Mouse (Mus musculus) adrenal gland, adult 2 months (tissue): ENCODE measurements around the gene Ankrd10. TPM values are rescaled to one million over a fixed set of nuclear protein-coding genes. Genes with fewer than 3 reads are reported as not detected.
A peak's percentile ranks its signal among the peaks of the same experiment; 100 is the strongest.
"Not testable (repeated sequence)": the region's sequence is repeated elsewhere in the genome, so short reads cannot be mapped to it uniquely, and the experiment has no call there.

ENCODE experiments used
- DNase-seq: peaks from one replicate; pipeline ENCODE4 v3.0.0; 2021
- long read RNA-seq: library from polyadenylated mRNA; stranded (forward); transcript quantifications from one replicate; pipeline ENCODE4 v2.0.0, GENCODE M21; 2021
- polyA plus RNA-seq: library from polyadenylated mRNA; depleted of rRNA; stranded (reverse); fragments of >200 nt; gene quantifications from 2 replicates; pipeline ENCODE4 v1.2.3, GENCODE M21; 2012; rRNA removed
- total RNA-seq, 2 experiments: library from RNA; stranded (reverse); gene quantifications; 2 replicates each; pipeline ENCODE4 v1.2.3; 2021

Ankrd10 gene
- 10 to 100 TPM; 36.0 to 44.7 TPM for total RNA-seq
- 73.3 and 75.3 TPM in 2 replicates for polyA plus RNA-seq
- long read RNA-seq, full-length matches to known transcripts = 16 of 37 reads
- long read RNA-seq, partial matches to known transcripts = 2 of 37 reads
- long read RNA-seq, other reads (novel, unspliced or antisense) = 19 of 37 reads

DNA sequence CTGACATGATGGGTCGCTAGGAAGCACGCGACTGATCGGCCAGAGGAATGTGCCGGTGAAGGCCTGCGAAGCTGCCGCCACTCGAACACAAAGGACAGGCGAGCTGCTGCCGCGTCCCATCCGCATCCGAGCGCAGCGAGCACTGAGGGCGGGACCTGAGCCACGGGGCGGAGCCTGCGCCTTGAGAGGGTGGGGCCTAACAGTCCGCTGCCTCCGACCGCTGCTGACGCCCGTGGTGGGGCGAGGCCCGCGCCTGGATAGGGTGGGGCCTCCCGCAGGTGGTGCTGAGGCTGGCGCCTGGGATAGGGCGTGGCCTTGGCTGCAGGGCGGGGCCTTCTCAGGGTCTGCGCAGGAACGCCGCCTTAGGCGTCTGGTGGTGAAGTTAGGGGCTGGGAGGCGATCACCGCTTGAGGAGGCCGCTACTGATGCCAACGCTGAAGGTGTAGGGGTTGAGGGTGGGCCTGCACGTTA lies at the start of gene Ankrd10:
Gene Ankrd10, minus strand, starts transcription at position 147 of the 471 bp plus-strand sequence.
- DNase-seq = peak; percentile 99

DNA sequence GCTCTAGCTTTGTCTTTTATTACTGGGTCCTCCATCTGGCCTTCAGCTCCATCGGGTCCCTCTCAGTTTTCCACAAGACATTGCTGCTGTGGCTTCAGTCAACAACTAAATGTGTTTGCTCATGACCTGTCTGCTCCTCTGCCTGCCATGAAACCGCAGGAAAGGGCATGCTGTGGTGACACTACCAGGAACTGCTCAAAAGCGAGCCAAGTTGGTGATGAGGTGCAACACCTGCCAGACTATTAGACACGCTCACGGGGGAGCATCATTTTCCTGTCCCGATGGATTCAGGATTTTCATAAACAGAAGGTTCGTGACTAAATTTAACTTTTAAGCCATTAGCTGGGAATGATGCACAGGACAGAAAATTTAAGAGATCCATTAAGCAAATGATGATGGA lies 49.0 kb upstream of the Ankrd10 start:
- no peak for DNase-seq

DNA sequence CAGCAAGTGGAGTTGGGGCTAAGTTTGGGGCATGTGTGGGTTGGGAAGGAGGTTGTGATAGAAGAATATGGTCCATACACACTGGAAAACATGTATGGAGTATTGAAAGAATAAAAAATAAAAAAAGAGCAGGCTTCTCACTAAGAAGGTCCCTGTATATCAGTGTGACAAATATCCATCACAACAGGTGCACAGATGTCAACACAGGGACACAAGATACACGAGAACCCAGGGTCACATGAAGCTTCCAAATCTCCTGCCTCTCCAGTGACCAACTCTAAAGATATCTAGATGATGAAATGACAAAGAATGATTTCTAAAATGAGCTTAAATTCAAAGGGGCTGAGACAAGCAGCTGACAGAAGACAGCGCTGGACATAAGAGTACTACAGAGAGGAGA lies 32.8 kb upstream of the Ankrd10 start:
- no peak for DNase-seq

DNA sequence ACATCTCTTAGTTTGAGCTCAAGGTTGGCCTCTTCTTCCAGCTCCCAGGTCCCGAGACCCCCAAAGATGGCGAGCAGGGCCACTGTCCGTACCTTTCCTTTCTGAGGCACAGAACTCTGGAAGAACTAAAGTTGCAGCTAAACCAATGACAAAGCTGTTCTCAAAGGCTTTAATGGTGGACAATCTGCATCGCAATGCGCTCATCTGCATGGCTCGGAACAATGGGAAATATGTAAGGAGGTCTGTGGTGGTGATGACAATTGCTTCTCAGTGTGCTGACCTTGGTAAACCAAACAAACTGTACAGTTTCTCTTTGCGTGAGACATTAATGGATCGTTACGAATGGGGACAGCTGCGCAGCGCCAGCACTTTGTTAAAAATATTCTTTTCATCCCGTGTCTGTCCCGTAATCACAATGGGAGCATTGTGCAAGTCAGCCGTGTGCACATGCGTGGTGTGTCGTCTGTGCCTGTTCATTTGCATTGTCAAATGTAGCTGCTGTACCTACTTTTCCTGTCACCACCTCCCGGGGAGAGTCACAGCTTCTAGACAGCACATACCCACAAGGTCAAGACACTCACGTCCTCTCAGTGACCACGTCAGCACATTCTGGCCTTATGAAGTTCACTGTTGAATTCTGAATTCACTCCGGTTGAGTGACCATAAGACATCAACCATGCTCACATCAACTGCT lies 30.6 kb upstream of the Ankrd10 start:
- DNase-seq = not testable (repeated sequence)

DNA sequence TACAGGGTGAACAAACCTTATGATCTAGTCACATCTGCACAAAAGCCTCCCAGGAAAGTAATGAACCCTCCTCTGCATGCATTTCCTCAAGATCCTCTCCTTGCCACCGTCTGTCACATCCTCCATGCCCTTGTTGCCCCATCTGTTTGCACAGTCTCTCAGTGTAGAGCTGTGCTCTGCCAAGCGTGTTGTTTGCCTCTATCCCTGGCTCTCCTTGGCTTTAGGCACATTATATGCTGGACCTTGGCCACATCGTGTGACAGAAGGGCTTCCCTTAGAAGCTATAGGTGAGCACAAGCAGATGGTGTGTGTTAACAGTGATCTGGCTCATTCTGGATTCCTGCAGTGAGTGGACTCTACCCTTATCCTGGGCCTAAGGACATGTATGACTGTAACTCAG lies 26.4 kb upstream of the Ankrd10 start:
- no peak for DNase-seq

DNA sequence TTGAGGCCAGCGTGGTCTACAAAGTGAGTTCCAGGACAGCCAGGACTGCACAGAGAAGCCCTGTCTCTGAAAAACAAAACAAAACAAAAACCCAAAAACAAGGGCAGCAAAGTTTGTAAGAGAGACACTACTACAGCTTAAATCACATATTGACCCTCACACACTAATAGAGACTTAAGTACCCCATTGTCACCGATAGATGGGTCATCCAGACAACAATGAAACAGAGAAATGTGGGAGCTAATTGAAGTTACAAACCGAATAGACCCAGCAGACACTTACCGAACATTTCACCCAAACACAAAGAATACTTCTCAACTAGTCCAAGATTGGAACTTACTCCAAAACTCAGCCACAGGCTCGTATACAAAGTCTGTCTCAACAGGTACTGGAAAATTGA lies 14.5 kb upstream of the Ankrd10 start:
- no peak for DNase-seq

DNA sequence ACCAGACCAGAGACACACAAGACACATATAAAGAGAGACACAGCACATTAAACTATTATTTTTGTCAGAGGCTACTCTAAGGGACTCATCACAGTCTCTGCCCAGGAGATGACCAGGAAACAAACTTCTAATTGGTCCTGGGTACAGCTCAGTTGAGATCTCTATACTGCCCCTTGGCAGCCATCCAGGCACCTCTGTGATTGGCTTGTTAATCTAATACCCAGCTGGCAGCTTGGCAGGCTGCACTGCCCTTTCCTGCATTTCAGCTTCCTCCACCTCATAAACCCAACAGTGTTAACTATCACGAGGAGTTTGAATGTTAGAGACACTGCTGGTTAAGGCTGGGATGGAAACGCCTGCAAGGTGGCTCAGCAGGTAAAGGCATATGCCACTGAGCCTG lies 7.6 kb upstream of the Ankrd10 start:
- DNase-seq = no peak

DNA sequence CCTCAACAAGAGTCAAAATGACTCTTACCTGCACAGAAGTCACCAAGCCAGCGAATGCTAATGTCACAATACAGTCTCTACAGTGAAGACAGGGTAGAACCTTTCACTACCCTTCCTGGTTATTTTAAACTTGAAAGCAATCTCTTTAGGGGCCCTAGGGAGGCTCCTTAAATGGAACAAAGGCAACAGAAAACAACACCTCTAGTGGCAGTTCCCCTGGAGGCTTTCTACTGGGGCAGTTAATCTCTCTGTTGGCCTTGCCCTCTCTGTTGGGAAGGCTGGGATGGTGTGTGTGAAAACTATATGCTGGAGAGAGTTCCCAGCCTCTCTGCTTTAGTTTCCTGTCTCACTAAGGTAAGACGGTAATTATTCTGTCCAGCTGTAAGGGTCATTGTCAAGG lies 5.0 kb upstream of the Ankrd10 start:
- no peak for DNase-seq

DNA sequence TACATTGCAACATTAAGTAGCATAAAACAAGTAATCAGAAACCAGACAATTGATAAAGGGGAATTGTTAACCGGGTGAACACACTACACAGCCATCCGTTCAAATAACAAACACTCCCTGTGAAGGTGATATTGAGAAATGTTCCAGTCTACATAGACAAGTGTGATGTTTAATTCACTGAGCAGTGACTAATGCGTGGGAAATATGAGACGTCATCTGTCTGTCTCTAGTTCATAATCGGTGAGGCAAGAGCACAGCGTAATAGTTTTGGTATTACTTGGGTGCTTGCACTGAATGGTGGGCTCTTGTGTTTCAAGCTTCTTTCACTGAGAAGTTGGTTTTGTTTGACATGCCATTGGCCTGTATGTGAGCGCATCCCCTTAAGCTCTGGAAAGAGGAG lies 2.0 kb upstream of the Ankrd10 start:
- DNase-seq = no peak

DNA sequence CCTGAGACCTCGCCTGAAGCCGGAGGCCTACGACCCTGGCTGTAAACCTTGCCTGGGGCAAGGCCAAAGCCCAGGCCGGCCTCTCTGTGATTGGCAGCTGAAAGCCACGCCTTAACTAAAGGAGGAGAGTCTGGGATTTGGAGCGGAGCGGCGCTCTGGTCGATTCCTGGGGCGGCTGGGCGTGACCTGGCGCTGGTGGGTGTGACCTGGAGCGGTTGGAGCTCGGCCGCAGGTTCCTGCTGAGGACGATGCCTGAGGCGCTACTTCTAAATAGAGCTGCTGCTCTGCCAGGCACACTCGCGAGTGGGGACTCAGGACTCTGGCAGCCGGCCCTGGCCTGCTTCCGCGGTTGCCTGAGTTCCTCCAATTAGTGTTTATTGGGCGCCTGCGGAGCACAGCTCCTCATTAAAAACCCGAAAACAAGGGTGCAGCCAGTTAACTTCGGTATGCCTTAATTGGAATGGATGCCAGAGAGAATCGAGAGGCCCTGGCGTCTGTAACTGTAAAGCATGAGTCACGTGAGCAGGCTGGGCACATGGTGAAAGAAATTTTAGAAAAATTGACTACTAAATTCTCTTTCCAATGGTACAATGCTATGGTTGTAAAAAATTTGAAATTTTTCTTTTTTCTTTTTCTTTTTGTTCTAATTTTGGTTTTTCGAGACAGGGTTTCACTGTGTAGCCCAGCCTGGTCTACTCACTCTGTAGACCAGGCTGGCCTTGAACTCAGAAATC lies 934 bp upstream of the Ankrd10 start:
- peak; percentile 94 for DNase-seq

DNA sequence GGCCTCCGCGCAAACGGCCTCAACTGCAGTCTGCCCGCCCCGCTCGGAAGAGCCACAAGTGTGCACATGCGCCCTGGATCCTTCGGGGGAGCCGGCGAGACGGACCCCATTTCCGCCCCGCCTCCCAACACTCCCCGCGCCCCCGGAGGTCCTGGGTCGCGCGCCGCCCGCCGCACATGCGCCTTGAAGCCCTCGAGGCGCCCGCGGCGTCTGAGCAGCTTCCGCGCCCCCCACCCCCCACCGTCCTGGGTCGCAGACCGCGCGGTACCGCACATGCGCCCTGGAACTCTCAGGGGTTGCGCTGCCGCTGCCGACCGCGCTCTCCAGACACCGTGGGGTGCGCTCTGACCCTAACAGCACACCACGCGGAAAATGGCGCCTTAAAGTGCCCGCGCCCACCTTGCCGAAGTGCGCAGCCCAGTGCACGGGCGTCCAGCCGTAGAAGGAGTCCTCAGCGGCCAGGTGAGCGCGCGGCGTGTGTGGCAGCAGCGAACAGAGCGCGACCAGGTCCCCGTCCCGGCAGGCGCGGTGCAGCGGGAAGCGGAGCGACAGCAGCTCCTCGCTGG lies 462 bp downstream of the Ankrd10 start:
- peak; percentile 93 for DNase-seq

DNA sequence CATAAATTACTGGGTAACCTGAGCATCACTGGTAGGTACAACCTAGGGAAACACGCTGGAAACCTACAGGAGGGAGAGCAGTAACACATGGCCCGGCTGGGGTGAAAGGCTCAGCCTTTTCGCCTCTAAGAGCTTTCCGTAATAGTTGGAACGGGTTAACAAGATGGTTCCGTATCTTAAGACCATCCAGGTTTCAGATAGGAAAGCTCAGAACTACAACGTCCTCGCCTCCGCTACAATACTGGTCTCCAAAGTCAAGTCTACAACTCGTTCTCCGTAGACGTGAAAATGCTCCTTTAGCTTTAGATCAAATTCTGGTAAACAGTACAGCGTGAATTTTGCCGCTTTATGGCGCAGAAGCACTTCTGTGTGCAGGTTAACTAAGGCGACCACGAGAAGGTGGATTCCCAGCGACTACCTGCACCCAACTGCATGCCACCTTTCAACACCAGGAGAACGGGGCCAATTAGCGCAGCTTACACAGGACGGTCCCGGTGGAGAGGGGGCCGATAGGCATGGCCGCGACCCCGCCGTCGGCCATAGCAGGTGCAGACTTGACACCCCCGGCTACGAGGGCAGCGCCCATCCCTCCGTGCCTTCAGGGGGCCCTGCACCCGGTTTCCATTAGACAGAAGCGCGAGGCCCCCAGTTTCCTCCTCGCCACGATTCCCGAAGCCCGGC lies 1.1 kb downstream of the Ankrd10 start:
- DNase-seq = peak; percentile 14

DNA sequence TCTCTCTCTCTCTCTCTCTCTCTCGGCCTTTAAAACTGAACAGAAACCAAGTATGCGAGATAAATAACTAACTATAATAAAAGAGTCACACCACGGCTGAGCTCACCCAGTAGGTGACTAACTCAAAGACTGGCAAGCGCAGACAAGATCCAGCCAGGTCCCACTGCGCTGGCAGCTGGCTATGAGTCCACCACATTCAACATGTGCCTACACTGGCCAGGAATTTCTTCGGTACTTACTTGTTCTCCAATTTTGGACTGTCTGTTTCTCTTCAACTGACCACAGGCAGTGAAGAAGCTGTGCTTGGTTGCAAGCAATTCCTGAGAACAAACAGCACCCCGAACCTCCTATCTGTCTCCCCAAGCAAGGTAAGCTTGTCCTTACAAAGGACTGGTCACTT lies 2.1 kb downstream of the Ankrd10 start:
- peak; percentile 78 for DNase-seq

DNA sequence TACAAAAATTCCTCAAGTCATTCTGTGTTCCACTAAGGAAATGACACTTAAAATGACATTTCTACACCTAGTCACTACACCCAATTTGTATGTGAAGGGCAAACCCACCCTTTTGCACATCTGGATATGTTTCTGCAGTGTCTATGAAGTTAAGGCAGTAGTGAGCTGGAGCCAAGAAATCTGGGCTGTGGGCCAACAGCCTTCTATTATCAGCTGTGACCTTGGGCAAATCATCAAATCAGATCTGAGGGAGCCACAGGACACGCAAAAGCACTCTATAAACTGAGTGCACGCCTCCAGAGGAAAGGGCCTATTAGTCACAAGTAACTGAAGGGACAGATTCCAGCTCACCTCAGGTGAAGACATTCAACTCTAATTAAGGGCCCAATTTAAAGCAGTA lies 3.2 kb downstream of the Ankrd10 start:
- peak; percentile 93 for DNase-seq

DNA sequence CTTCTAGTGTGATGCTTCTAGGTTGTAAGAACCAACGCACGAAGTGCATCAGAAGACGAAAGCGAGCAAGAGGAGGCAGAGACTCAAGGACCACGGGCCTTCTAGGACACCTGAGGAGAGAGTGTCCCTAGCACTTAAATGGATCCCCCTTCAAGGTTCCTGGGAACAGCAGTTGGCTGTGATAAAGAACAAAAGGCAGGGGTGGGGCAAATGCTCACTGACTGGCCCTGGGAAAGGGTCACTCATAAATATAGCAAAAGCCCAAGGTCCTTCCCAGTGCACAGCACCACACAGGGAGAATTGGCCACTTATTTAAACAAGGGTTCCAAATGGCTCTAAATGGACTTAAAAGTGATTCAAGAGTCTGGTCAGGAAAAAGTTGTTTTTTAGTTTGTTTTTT lies 6.4 kb downstream of the Ankrd10 start:
- DNase-seq = peak; percentile 79

DNA sequence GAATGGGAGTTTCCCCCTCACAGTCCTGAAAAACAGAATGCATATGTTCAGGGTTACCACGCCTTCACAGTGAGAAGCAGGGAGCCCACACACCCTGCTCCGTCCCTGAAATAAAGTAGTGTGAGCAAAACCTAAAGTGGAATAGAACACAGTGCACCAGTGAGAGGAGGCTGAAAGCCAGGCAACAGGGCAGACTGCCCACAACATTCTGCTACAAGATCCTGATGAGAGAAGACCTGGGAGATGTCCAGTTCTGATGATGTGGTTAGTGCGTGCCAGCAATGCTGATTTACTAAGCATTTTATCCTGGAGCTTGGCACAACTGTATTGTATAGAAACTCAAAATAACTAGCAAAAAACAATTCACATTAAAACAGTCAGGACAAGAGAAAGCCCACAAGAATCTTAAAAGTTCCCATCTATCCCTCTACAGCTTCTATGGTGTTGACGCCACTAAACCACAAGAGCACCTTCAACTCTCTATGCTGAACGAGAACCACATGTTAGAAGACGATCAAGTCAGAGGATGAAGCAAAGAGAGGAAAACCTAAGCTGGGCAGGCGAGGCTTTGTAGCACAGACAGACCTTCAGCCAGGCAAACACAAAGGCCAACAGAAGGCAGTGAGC lies 6.9 kb downstream of the Ankrd10 start:
- peak; percentile 24 for DNase-seq

DNA sequence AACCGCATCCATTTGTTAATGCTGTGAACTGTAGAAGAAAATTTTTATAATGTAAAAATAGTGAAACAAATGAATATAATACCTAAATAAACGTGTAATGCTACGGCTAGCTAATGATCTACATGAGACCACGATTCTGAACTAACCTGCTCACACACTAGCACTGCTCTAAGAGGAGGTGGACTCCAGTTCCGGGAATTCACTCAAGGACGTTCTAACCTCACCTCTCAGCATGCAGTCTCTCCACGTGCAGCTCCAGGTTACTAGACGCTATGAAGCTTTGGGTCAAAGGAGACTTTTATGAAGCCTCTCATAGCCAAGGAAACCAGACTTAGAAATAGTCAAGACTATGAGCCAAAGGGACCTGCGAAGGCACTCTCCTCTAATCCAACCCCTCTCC lies 7.8 kb downstream of the Ankrd10 start:
- no peak for DNase-seq

DNA sequence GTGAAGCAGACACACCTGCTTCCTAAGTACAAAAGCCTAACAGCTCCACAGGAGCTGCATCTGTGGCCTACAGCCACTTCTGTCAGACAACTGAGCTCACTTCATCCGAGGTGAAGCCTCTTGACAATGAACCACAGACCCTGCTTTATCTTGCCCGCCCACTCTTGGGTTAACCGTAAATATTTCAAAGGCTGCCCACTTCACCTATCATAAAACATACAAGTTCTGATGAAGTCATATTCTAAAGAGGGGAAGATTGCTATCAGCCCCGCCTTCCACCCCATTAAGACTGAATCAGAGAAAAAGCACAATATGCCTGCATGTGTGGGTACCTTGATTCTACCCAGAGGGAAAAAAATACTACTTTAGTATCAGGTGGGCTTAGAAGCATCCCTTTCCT lies 10.5 kb downstream of the Ankrd10 start:
- no peak for DNase-seq

DNA sequence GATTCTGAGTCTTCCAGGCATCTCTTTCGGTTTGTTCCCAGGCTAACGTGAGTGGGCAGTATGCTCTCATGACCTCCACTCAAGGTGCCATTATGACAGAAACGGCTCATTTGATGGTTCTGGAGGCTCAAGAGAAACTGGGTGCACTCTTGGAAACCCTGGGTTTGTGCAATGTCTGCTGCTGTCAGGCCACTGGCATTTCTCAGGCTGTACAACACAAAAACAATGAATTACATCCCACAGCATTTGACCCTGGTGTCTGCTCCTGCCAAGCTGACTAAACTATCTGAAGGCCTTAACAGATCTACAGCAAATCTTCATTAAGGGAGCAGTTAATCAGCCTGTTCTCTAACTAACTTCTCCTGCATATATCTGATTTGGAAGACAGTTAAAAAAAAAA lies 16.5 kb downstream of the Ankrd10 start:
- DNase-seq = peak; percentile 60

DNA sequence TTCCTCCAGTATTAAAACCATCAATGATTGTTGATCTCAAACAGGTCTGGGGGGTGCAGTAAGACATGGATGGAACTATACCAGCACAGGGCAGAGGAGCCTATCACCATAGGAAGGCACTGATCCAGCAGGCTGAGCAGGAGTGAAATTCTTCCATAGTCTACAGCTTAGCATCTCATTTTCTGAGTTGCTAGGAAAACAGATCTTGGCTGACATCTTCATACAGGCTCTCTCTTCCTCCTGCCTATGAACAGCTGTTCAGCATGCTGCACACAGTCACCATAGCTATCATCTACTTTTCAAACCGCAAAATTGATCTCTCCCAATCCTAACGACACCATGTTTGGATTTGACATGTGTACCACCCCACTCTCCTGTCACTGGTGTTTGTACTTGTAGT lies 17.5 kb downstream of the Ankrd10 start:
- no peak for DNase-seq

DNA sequence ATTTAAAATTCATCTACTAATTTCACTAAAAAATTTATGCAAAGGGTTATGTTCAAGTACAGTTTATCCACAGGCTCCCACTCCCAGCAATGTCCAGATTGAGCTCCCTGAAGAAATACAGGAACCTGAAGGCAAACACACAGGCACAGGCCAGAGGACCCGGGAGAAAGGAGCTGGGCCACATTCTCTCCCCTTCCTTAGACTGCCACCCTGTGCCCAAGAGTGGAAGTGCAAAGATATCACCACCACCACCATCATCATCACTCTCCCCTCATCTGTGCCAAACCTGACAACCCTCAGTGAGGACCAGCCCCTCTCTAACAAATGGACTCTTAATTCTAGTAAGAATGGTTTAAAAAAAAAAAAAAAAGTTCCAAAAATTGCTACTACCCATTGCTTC lies 19.3 kb downstream of the Ankrd10 start:
- peak; percentile 45 for DNase-seq
